Mouse (Mus musculus): ENCODE measurements at regions not wholly inside any gene's neighbourhood (a gene's known extent, or its start where the extent isn't known, plus 50 kb on each side); places are given as distances from the start of the nearest gene placed in this dataset.
A peak's percentile ranks its signal among the peaks of the same experiment; 100 is the strongest.

DNA sequence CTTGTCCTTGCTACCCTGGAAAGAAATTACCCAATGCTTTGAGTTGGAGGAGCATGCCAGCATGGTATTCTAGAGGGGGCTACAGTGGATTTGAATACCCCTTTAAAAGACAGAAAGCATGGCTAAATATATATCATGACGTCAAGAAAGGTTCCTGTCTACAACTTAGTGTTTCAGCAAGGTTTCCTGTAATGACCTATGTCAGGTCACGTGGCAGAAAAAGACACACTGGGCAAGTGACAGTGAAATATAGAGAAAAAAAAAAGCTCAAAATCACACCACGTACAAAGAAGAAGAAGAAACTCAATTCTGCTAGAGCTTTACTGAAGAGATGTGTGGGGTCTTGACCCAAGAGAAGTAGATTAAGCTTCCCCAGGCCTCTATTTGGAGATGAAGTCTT, 167.7 kb downstream of the Plk2 start:
- TF ChIP-seq MAFK (IDR thresholded peaks at IDR 0.05; ENCODE audit: insufficient read depth, low read depth, low read length) (no peak), HCFC1 (IDR thresholded peaks at IDR 0.05; ENCODE audit: borderline replicate concordance, insufficient read depth, low read length) (no peak), ZNF384 (IDR thresholded peaks at IDR 0.05; ENCODE audit: low read depth, low read length) (no peak), ZC3H11A (IDR thresholded peaks at IDR 0.05; ENCODE audit: borderline replicate concordance, low read depth, low read length) (no peak), CHD2 (IDR thresholded peaks at IDR 0.05; ENCODE audit: low read depth, low read length) (no peak)
- Histone ChIP-seq H3K4me3 (ENCODE audit: insufficient read depth in 1 of 2, low read depth in 1 of 2, low read length in 2 of 2, poor library complexity in 1 of 2, severe bottlenecking in 1 of 2) (no peak overlapping the region), H3K36me3 (ENCODE audit: control insufficient read depth, insufficient read depth, low read length, poor library complexity, severe bottlenecking) (no peaks in the 10 kb centered on the region), H3K9me3 (ENCODE audit: control insufficient read depth, insufficient read depth, low read depth, low read length) (no peaks in the 10 kb centered on the region), H3K27ac (ENCODE audit: insufficient read depth, low read depth, low read length, poor library complexity, severe bottlenecking) (no peak overlapping the region), H3K9ac (ENCODE audit: insufficient read depth, low read depth, low read length, poor library complexity, severe bottlenecking) (no peak overlapping the region), H3K4me1 (ENCODE audit: control insufficient read depth in 2 of 2, insufficient read depth in 2 of 2, low read length in 2 of 2, poor library complexity in 1 of 2) (no peaks in the 10 kb centered on the region)
- no peak for DNase-seq (ENCODE audit: low read depth, low spot score)
- in situ Hi-C loops (cut with MboI; ENCODE audit: low sequenced_read_pairs in 2 of 2, unreplicated experiment in 2 of 2), result no loop called here

GRCm38 (mm10) chr13:110562902-110563301, 168.1 kb downstream of the Plk2 start:
- Histone ChIP-seq H3K4me1 (ENCODE audit: control insufficient read depth in 2 of 2, insufficient read depth in 2 of 2, low read length in 2 of 2, poor library complexity in 1 of 2) (no peaks in the 10 kb centered on the region), H3K4me3 (ENCODE audit: insufficient read depth in 1 of 2, low read depth in 1 of 2, low read length in 2 of 2, poor library complexity in 1 of 2, severe bottlenecking in 1 of 2) (no peak overlapping the region), H3K27ac (ENCODE audit: insufficient read depth, low read depth, low read length, poor library complexity, severe bottlenecking) (no peak overlapping the region), H3K9me3 (ENCODE audit: control insufficient read depth, insufficient read depth, low read depth, low read length) (no peaks in the 10 kb centered on the region), H3K9ac (ENCODE audit: insufficient read depth, low read depth, low read length, poor library complexity, severe bottlenecking) (no peak overlapping the region), H3K36me3 (ENCODE audit: control insufficient read depth, insufficient read depth, low read length, poor library complexity, severe bottlenecking) (no peaks in the 10 kb centered on the region)
- in situ Hi-C loops (cut with MboI; ENCODE audit: low sequenced_read_pairs in 2 of 2, unreplicated experiment in 2 of 2), result no loop called here
- no peak for DNase-seq (ENCODE audit: low read depth, low spot score)
- TF ChIP-seq HCFC1 (IDR thresholded peaks at IDR 0.05; ENCODE audit: borderline replicate concordance, insufficient read depth, low read length) (no peak), MAFK (IDR thresholded peaks at IDR 0.05; ENCODE audit: insufficient read depth, low read depth, low read length) (no peak), ZC3H11A (IDR thresholded peaks at IDR 0.05; ENCODE audit: borderline replicate concordance, low read depth, low read length) (no peak), ZNF384 (IDR thresholded peaks at IDR 0.05; ENCODE audit: low read depth, low read length) (no peak), CHD2 (IDR thresholded peaks at IDR 0.05; ENCODE audit: low read depth, low read length) (no peak)

GRCm38 (mm10) chr13:110563967-110564366, 169.1 kb downstream of the Plk2 start:
- Histone ChIP-seq H3K27ac (ENCODE audit: insufficient read depth, low read depth, low read length, poor library complexity, severe bottlenecking) (no peak overlapping the region), H3K4me3 (ENCODE audit: insufficient read depth in 1 of 2, low read depth in 1 of 2, low read length in 2 of 2, poor library complexity in 1 of 2, severe bottlenecking in 1 of 2) (no peak overlapping the region)
- no peak for DNase-seq (ENCODE audit: low read depth, low spot score)

GRCm38 (mm10) chr13:110568482-110569179, 173.8 kb downstream of the Plk2 start:
- TF ChIP-seq HCFC1 (IDR thresholded peaks at IDR 0.05; ENCODE audit: borderline replicate concordance, insufficient read depth, low read length), result no peak
- TF ChIP-seq ZC3H11A (IDR thresholded peaks at IDR 0.05; ENCODE audit: borderline replicate concordance, low read depth, low read length), result no peak
- DNase-seq (ENCODE audit: low read depth, low spot score), result no peak
- Histone ChIP-seq H3K36me3 (ENCODE audit: control insufficient read depth, insufficient read depth, low read length, poor library complexity, severe bottlenecking) (no peaks in the 10 kb centered on the region), H3K27ac (ENCODE audit: insufficient read depth, low read depth, low read length, poor library complexity, severe bottlenecking) (peak overlapping the region; percentile 36; the same call in 1 of the 2 replicates), H3K4me1 (ENCODE audit: control insufficient read depth in 2 of 2, insufficient read depth in 2 of 2, low read length in 2 of 2, poor library complexity in 1 of 2) (no peaks in the 10 kb centered on the region), H3K4me3 (ENCODE audit: insufficient read depth in 1 of 2, low read depth in 1 of 2, low read length in 2 of 2, poor library complexity in 1 of 2, severe bottlenecking in 1 of 2) (no peak overlapping the region), H3K9ac (ENCODE audit: insufficient read depth, low read depth, low read length, poor library complexity, severe bottlenecking) (no peak overlapping the region), H3K9me3 (ENCODE audit: control insufficient read depth, insufficient read depth, low read depth, low read length) (no peaks in the 10 kb centered on the region)
- in situ Hi-C loops (cut with MboI; ENCODE audit: low sequenced_read_pairs in 2 of 2, unreplicated experiment in 2 of 2), result no loop called here

More at GRCm38 (mm10) chr13:110563967-110564366, 169.1 kb downstream of the Plk2 start:
- H3K4me1 ChIP-seq (ENCODE audit: control insufficient read depth in 2 of 2, insufficient read depth in 2 of 2, low read length in 2 of 2, poor library complexity in 1 of 2), result no peaks in the 10 kb centered on the region
- H3K9me3 ChIP-seq (ENCODE audit: control insufficient read depth, insufficient read depth, low read depth, low read length), result no peaks in the 10 kb centered on the region
- H3K36me3 ChIP-seq (ENCODE audit: control insufficient read depth, insufficient read depth, low read length, poor library complexity, severe bottlenecking), result no peaks in the 10 kb centered on the region
- no peak overlapping the region for H3K9ac ChIP-seq (ENCODE audit: insufficient read depth, low read depth, low read length, poor library complexity, severe bottlenecking)
- no peak for TF ChIP-seq HCFC1 (IDR thresholded peaks at IDR 0.05; ENCODE audit: borderline replicate concordance, insufficient read depth, low read length)
- in situ Hi-C loops (cut with MboI; ENCODE audit: low sequenced_read_pairs in 2 of 2, unreplicated experiment in 2 of 2), result no loop called here

DNA sequence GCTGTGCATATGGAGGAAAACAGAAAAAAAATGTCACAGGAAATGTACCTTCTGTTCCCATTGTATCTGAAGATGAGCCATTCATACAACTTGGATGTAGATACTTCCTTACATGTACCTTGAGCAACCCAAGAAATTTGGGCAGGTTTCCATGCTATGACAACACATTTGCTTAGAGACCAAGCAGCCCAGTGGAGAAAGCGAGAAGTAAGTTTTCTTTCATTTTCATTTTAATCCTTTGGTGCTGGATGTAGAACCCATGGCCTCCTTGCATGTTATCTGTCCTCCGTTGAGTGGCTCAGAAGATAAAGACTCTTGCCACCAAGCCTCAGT, 174.3 kb downstream of the Plk2 start:
- no peak for DNase-seq (ENCODE audit: low read depth, low spot score)
- in situ Hi-C loops (cut with MboI; ENCODE audit: low sequenced_read_pairs in 2 of 2, unreplicated experiment in 2 of 2), result no loop called here
- no peak overlapping the region for H3K9ac ChIP-seq (ENCODE audit: insufficient read depth, low read depth, low read length, poor library complexity, severe bottlenecking)
- H3K9me3 ChIP-seq (ENCODE audit: control insufficient read depth, insufficient read depth, low read depth, low read length), result no peaks in the 10 kb centered on the region
- no peaks in the 10 kb centered on the region for H3K4me1 ChIP-seq (ENCODE audit: control insufficient read depth in 2 of 2, insufficient read depth in 2 of 2, low read length in 2 of 2, poor library complexity in 1 of 2)
- no peak overlapping the region for H3K4me3 ChIP-seq (ENCODE audit: insufficient read depth in 1 of 2, low read depth in 1 of 2, low read length in 2 of 2, poor library complexity in 1 of 2, severe bottlenecking in 1 of 2)
- TF ChIP-seq MAFK (IDR thresholded peaks at IDR 0.05; ENCODE audit: insufficient read depth, low read depth, low read length) (no peak), ZC3H11A (IDR thresholded peaks at IDR 0.05; ENCODE audit: borderline replicate concordance, low read depth, low read length) (no peak), HCFC1 (IDR thresholded peaks at IDR 0.05; ENCODE audit: borderline replicate concordance, insufficient read depth, low read length) (no peak), CHD2 (IDR thresholded peaks at IDR 0.05; ENCODE audit: low read depth, low read length) (no peak), ZNF384 (IDR thresholded peaks at IDR 0.05; ENCODE audit: low read depth, low read length) (no peak)
- H3K27ac ChIP-seq (ENCODE audit: insufficient read depth, low read depth, low read length, poor library complexity, severe bottlenecking), result no peak overlapping the region
- no peaks in the 10 kb centered on the region for H3K36me3 ChIP-seq (ENCODE audit: control insufficient read depth, insufficient read depth, low read length, poor library complexity, severe bottlenecking)

Measured in ES-E14 (cell line).